18 mouse cellular contexts compared by ENCODE assay signal in the genomic region with DNA sequence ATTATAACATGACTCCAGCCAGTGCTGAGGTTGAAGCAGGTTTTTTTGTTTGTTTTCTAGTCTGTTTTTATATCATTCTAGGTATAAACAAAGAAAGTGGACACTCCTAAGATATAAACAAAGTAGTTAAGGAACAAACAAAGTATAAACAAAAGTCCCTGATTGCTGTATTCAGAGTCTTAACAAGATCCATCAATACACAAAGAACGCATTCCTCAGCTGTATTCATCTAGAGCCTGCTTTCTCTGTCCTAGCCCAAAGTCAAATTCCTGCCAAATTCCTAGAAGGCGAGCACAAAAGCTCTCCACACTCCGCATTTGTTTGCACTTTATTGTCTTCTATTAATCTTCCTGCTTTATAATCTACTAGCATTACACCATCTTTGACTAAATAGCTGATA.
"Had no signal": no experiment of that assay in that cellular context is flagged by ENCODE, and none has a peak within 500 bp of the region (broad histone marks: within the 10 kb centered on the region; RNA-seq: fewer than 3 reads in every experiment).

No protein-coding gene starts in this region.

- H3K36me3 ChIP-seq: lung, embryonic 15.5 days; midbrain, embryonic 13.5 days; neural tube, embryonic 12.5 days; stomach, embryonic 15.5 days had no signal

- H3K9ac ChIP-seq: liver, postnatal 0 days; lung, embryonic 15.5 days; midbrain, embryonic 13.5 days; neural tube, embryonic 12.5 days; stomach, embryonic 15.5 days had no signal

- H3K4me3 ChIP-seq: lung, embryonic 15.5 days; megakaryocyte, embryonic 14.5 days; midbrain, embryonic 13.5 days; neural tube, embryonic 12.5 days; stomach, embryonic 15.5 days had no signal

- H3K27me3 ChIP-seq: lung, embryonic 15.5 days; megakaryocyte, embryonic 14.5 days; midbrain, embryonic 13.5 days; neural tube, embryonic 12.5 days; stomach, embryonic 15.5 days had no signal

- H3K4me1 ChIP-seq: lung, embryonic 15.5 days; midbrain, embryonic 13.5 days; neural tube, embryonic 12.5 days; stomach, embryonic 15.5 days had no signal

- H3K9me3 ChIP-seq: lung, embryonic 15.5 days; midbrain, embryonic 13.5 days; neural tube, embryonic 12.5 days; stomach, embryonic 15.5 days had no signal

- DNase-seq: liver, postnatal 0 days; lung, adult 2 months; lung, postnatal 14 days; lung, postnatal 36 days; right cerebral cortex, postnatal 14 days; thymus, adult 2 months; thymus, postnatal 14 days; thymus, postnatal 4 days had no signal

- H3K27ac ChIP-seq: lung, embryonic 15.5 days; macrophage; midbrain, embryonic 13.5 days; neural tube, embryonic 12.5 days; stomach, embryonic 15.5 days; stomach, postnatal 0 days had no signal

- ATAC-seq: liver, postnatal 0 days; lung, postnatal 0 days; midbrain, embryonic 13.5 days; midbrain, embryonic 16.5 days had no signal

- H3K4me2 ChIP-seq: lung, embryonic 15.5 days; midbrain, embryonic 11.5 days; midbrain, embryonic 13.5 days; neural tube, embryonic 12.5 days; stomach, embryonic 15.5 days had no signal
